Mouse (Mus musculus) hematopoietic stem cell, adult 5-6 weeks (primary cell): ENCODE results near the gene Slc17a5. TPM values are rescaled to one million over a fixed set of nuclear protein-coding genes. Genes with fewer than 3 reads are reported as not detected.

Source experiments
- ATAC-seq, 2 experiments: fragments of 125-278 bp in 1 of 2; replicated peaks in 1 of 2; 2 replicates each; pipeline ENCODE4 v1.8.0; 2016 to 2017; ENCODE audit warnings: inconsistent platforms in 2 of 2, mild to moderate bottlenecking in 2 of 2, moderate number of reproducible peaks in 2 of 2, low read depth in 1 of 2, moderate TSS enrichment in 1 of 2; ENCODE audit not compliant: low FRiP score in 2 of 2, poor library complexity in 2 of 2, severe bottlenecking in 2 of 2, insufficient read depth in 1 of 2, low TSS enrichment in 1 of 2
- total RNA-seq: library from RNA; stranded (forward); fragments of 172-1452, 232-1000 nt; gene quantifications from 2 replicates; pipeline ENCODE4 v1.2.3, GENCODE M21; 2017

The Slc17a5 gene
- 7.0 and 11.1 TPM in 2 replicates for total RNA-seq

GRCm38 (mm10) chr9:78587914-78588313, at the start of gene Slc17a5:
Gene Slc17a5 (minus strand): TSS chr9:78588041.
- ATAC-seq: peak; percentile 95

GRCm38 (mm10) chr9:78633976-78634375, 46.1 kb upstream of the Slc17a5 start:
- no peak for ATAC-seq

- peak in 1 of 2 experiments; percentile 49; a peak in 3 of 4 replicates for ATAC-seq
Measured at GRCm38 (mm10) chr9:78631755-78632434, 44.1 kb upstream of the Slc17a5 start.

- no peak for ATAC-seq
Measured at GRCm38 (mm10) chr9:78629991-78630390, 42.1 kb upstream of the Slc17a5 start.

- ATAC-seq: no peak
Measured at GRCm38 (mm10) chr9:78623301-78623747, 35.5 kb upstream of the Slc17a5 start.

GRCm38 (mm10) chr9:78619285-78619684, 31.4 kb upstream of the Slc17a5 start:
- ATAC-seq: no peak

- peak; percentile 29 to 57; a peak in 3 of 4 replicates for ATAC-seq
Measured at GRCm38 (mm10) chr9:78615401-78616021, 27.7 kb upstream of the Slc17a5 start, which contains the start of gene Cd109. Gene Cd109 (plus strand): TSS chr9:78615546.

GRCm38 (mm10) chr9:78614201-78614600, 26.4 kb upstream of the Slc17a5 start:
- no peak for ATAC-seq

GRCm38 (mm10) chr9:78601046-78601730, 13.3 kb upstream of the Slc17a5 start:
- ATAC-seq: no peak

- no peak for ATAC-seq
Measured at GRCm38 (mm10) chr9:78599927-78600326, 12.1 kb upstream of the Slc17a5 start.

GRCm38 (mm10) chr9:78596834-78597233, 9.0 kb upstream of the Slc17a5 start:
- ATAC-seq: peak; percentile 88 to 90

GRCm38 (mm10) chr9:78595769-78596555, 8.1 kb upstream of the Slc17a5 start:
- ATAC-seq: no peak

GRCm38 (mm10) chr9:78595257-78595656, 7.4 kb upstream of the Slc17a5 start:
- ATAC-seq: no peak

- ATAC-seq: no peak
Measured at GRCm38 (mm10) chr9:78590471-78590870, 2.6 kb upstream of the Slc17a5 start.

- ATAC-seq: peak; percentile 68 to 73
Measured at GRCm38 (mm10) chr9:78588411-78589033, 681 bp upstream of the Slc17a5 start.

GRCm38 (mm10) chr9:78587218-78587883, 490 bp downstream of the Slc17a5 start:
- ATAC-seq: peak; percentile 0 to 43; a peak in 1 of 4 replicates
